Mouse (Mus musculus): ENCODE results near the gene Nin. TPM values are rescaled to one million over a fixed set of nuclear protein-coding genes. Genes with fewer than 3 reads are reported as not detected.

The Nin gene
- polyA plus RNA-seq, 1 experiment from 2014 or later = 15.7 TPM

DNA sequence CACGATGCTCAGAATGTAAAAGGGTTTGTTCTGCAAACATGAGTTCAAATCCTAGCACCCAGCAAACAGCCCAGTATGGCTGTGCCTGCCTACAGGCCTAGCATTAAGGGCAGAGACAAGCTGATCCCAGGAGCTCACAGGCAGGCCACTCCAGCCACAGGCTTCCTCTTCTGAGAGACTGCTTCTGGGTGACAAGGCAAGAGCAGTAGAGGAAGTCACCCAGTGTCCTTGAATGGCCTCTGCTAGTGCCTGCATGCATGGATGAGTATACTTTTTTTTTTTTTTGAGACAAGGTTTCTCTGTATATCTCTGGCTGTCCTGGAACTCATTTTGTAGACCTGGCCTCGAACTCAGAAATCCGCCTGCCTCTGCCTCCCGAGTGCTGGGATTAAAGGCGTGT lies 27.0 kb upstream of the Nin start:
- 89% methylated on average over 5 of the region's 5 CpGs for WGBS
- peaks cover 2% of the 10 kb centered on the region; the same call in 1 of the 2 replicates for H3K4me1 ChIP-seq
- no peak overlapping the region for H3K27ac ChIP-seq
- H3K4me3 ChIP-seq = no peak overlapping the region
- ATAC-seq (ENCODE audit: low FRiP score) = no peak
- H3K36me3 ChIP-seq = no peaks in the 10 kb centered on the region
- no peak overlapping the region for H3K9ac ChIP-seq
- H3K27me3 ChIP-seq = no peaks in the 10 kb centered on the region
- H3K9me3 ChIP-seq (replicated peaks) = no peaks in the 10 kb centered on the region
- no peak overlapping the region for H3K4me2 ChIP-seq (replicated peaks)

DNA sequence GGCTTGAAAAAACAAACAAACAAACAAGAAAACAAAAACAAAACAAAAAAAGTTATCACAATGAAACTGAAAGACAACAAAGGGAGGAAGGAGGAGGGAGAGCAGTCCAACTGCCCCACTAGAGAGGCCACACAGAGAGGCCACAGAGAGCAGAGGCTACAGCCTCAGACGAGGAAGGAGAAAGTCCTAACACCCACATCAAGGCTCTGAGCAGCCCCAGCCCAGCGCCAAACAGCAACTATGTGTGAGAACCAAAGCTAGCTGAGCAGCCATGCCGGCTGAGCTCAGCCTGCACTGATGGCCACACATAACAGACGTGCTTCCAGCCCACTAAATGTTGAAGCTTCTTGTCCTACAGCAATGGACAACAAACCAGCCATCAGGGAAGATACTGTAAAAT lies 26.4 kb upstream of the Nin start:
- no peak for ATAC-seq (ENCODE audit: low FRiP score)
- Histone ChIP-seq H3K4me1 (peaks cover 2% of the 10 kb centered on the region; the same call in 1 of the 2 replicates), H3K4me2 (replicated peaks) (no peak overlapping the region), H3K9ac (no peak overlapping the region), H3K27ac (no peak overlapping the region), H3K9me3 (replicated peaks) (no peaks in the 10 kb centered on the region), H3K4me3 (no peak overlapping the region), H3K36me3 (no peaks in the 10 kb centered on the region), H3K27me3 (no peaks in the 10 kb centered on the region)
- WGBS = 79% methylated on average over 4 of the region's 4 CpGs

DNA sequence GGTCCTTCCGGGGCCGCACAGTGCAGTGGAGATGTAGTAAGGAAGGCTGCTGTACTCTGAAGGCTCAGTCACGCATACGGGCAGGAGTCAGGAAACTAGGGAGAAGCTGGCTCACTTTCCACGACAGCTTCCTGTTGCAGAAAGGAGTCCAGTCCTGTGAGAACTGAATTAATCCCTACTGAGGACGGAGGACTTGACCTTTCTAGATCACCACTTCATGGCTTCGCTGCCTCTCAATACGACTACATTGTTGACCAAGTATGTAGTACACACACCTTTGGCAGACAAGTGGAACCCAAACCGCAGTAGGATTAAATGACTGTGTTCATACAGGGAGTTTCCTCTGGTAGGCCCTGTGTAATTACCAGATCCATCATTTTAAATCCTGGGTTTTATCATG lies 24.1 kb upstream of the Nin start:
- no peaks in the 10 kb centered on the region for H3K9me3 ChIP-seq (replicated peaks)
- no peak for ATAC-seq (ENCODE audit: low FRiP score)
- no peak overlapping the region for H3K4me3 ChIP-seq
- H3K9ac ChIP-seq = no peak overlapping the region
- H3K27me3 ChIP-seq = no peaks in the 10 kb centered on the region
- no peak overlapping the region for H3K27ac ChIP-seq
- WGBS = 83% methylated on average over 9 of the region's 9 CpGs
- no peaks in the 10 kb centered on the region for H3K36me3 ChIP-seq
- H3K4me1 ChIP-seq = peaks cover 2% of the 10 kb centered on the region; the same call in 1 of the 2 replicates
- H3K4me2 ChIP-seq (replicated peaks) = no peak overlapping the region

DNA sequence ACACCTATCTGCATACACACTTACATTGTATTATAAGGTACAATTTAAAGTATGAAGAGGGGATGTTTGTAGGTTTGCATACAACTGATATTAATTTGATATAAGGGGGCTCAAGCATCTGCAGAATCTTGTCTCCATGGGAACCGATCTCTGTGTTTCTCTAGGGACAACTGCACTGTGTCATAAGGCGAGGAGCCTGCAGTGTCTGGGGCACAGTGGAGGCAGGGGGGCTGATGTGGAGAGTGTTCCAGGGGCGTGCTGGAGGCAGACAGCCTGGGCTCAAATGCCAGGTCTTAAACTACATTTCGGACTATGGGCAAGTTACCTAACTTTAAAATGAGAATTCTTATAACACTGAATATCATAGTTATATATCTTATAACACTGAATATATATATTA lies 23.6 kb upstream of the Nin start:
- no peak for ATAC-seq (ENCODE audit: low FRiP score)

GRCm38 (mm10) chr12:70136185-70136756 lies 22.8 kb upstream of the Nin start:
- Histone ChIP-seq H3K27ac (no peak overlapping the region), H3K4me2 (replicated peaks) (no peak overlapping the region), H3K27me3 (no peaks in the 10 kb centered on the region), H3K9ac (no peak overlapping the region), H3K4me1 (peaks cover 2% of the 10 kb centered on the region), H3K36me3 (no peaks in the 10 kb centered on the region), H3K4me3 (no peak overlapping the region), H3K9me3 (replicated peaks) (no peaks in the 10 kb centered on the region)
- 80% methylated on average over 12 of the region's 12 CpGs for WGBS
- ATAC-seq (ENCODE audit: low FRiP score) = no peak

More for the DNA sequence above, 23.6 kb upstream of the Nin start:
- Histone ChIP-seq H3K4me3 (no peak overlapping the region), H3K9ac (no peak overlapping the region), H3K9me3 (replicated peaks) (no peaks in the 10 kb centered on the region), H3K4me1 (peaks cover 2% of the 10 kb centered on the region; the same call in 1 of the 2 replicates), H3K36me3 (no peaks in the 10 kb centered on the region), H3K4me2 (replicated peaks) (no peak overlapping the region), H3K27ac (no peak overlapping the region), H3K27me3 (no peaks in the 10 kb centered on the region)
- 72% methylated on average over 4 of the region's 4 CpGs for whole genome bisulfite sequencing

GRCm38 (mm10) chr12:70134627-70135235 lies 21.2 kb upstream of the Nin start:
- Histone ChIP-seq H3K4me3 (no peak overlapping the region), H3K27ac (no peak overlapping the region), H3K4me2 (replicated peaks) (no peak overlapping the region), H3K27me3 (no peaks in the 10 kb centered on the region), H3K4me1 (peaks cover 7% of the 10 kb centered on the region), H3K9me3 (replicated peaks) (no peaks in the 10 kb centered on the region), H3K9ac (no peak overlapping the region), H3K36me3 (no peaks in the 10 kb centered on the region)
- 86% methylated on average over 20 of the region's 20 CpGs for WGBS
- no peak for ATAC-seq (ENCODE audit: low FRiP score)

DNA sequence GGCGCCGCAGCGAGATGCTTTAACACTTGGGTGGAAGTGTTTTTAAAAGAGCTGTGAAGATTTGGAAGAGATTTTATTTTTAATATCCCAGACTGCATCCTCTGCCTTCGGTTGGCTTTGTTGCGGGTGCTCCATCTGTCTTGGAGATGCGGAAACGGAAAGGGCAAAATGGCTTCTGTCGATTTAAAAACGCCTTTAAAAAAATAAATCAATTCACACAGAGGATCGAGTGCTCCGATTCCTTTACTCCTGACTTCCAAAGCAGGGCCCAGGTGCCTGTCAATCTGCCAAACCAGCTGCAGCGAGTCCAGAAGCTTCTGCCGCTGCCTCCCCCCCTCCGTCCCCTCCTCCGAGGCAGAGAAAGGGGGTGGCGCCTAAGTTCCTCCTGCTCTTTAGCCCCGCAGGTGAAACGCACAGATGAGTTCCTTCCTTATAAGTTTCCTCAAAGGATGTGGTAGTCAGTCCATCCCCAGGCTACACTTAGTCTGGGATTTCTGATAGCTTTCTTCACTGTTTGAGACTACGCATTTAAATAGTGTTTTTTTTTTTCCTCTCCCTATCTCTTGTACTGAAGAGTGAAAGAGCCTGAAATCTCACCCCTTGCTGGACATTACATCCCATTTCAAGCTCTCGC lies 17.6 kb upstream of the Nin start:
- 42% methylated on average over 20 of the region's 20 CpGs for WGBS
- no peaks in the 10 kb centered on the region for H3K27me3 ChIP-seq
- no peak overlapping the region for H3K4me3 ChIP-seq
- H3K9me3 ChIP-seq (replicated peaks) = no peaks in the 10 kb centered on the region
- ATAC-seq (ENCODE audit: low FRiP score) = no peak
- no peak overlapping the region for H3K9ac ChIP-seq
- peak overlapping the region; percentile 38 for H3K4me2 ChIP-seq (replicated peaks)
- H3K4me1 ChIP-seq = peaks cover 5% of the 10 kb centered on the region; the same call in 1 of the 2 replicates
- peak overlapping the region; percentile 55; the same call in 1 of the 2 replicates for H3K27ac ChIP-seq
- no peaks in the 10 kb centered on the region for H3K36me3 ChIP-seq

DNA sequence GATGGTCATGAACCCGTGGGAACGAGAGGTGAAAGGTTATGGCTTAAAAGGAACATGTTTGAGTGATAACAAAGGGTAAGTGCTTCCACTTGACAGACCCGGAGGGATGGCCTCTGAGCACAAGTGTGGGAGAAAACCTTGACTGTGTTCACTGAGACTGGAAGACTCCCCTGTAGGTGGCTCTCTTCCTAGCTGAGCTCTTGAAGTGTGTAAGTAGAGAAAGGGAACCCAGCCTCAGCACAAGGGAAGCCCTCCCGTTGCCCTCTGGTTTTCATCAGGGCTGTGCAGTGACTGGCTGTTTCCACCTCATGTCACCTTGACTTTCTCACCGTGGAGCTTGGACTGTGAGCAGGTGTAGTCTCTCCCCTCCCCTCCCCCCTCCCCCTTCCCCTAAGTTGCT lies 15.6 kb upstream of the Nin start:
- H3K9me3 ChIP-seq (replicated peaks) = no peaks in the 10 kb centered on the region
- H3K9ac ChIP-seq = no peak overlapping the region
- WGBS = 56% methylated on average over 5 of the region's 5 CpGs
- H3K27ac ChIP-seq = no peak overlapping the region
- peaks cover 5% of the 10 kb centered on the region; the same call in 1 of the 2 replicates for H3K4me1 ChIP-seq
- H3K4me2 ChIP-seq (replicated peaks) = no peak overlapping the region
- no peaks in the 10 kb centered on the region for H3K36me3 ChIP-seq
- no peak for ATAC-seq (ENCODE audit: low FRiP score)
- no peaks in the 10 kb centered on the region for H3K27me3 ChIP-seq
- H3K4me3 ChIP-seq = no peak overlapping the region

DNA sequence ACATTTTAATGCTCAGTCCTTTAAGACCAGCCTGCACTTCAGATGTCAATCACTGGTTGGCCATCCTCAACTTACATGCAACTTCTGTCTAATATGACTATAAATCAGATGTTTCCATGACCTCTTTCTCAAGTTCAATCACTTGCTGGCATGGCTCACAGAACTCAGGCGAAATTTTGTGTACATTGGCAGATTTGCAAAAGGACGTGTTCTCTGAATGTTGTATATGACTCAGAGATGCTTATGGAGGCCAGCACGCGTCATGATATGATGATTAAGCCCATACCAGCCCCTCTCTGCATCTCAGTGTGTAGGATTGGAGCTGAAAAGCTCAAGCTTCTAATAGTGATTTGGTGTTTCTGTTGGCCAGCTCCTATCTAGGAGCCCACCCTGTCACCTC lies 13.1 kb upstream of the Nin start:
- ATAC-seq (ENCODE audit: low FRiP score) = no peak
- Histone ChIP-seq H3K9me3 (replicated peaks) (no peaks in the 10 kb centered on the region), H3K27me3 (no peaks in the 10 kb centered on the region), H3K27ac (no peak overlapping the region), H3K4me3 (no peak overlapping the region), H3K4me2 (replicated peaks) (no peak overlapping the region), H3K4me1 (peaks cover 5% of the 10 kb centered on the region; the same call in 1 of the 2 replicates), H3K36me3 (no peaks in the 10 kb centered on the region), H3K9ac (no peak overlapping the region)
- 91% methylated on average over 4 of the region's 4 CpGs for WGBS

- WGBS = 72% methylated on average over 2 of the region's 2 CpGs
- no peak overlapping the region for H3K27ac ChIP-seq
- H3K9ac ChIP-seq = no peak overlapping the region
- H3K27me3 ChIP-seq = no peaks in the 10 kb centered on the region; the same call in 1 of the 2 replicates
- H3K4me1 ChIP-seq = no peaks in the 10 kb centered on the region
- no peak overlapping the region for H3K4me2 ChIP-seq (replicated peaks)
- ATAC-seq (ENCODE audit: low FRiP score) = no peak
- H3K9me3 ChIP-seq (replicated peaks) = no peaks in the 10 kb centered on the region
- no peaks in the 10 kb centered on the region for H3K36me3 ChIP-seq
- H3K4me3 ChIP-seq = no peak overlapping the region
Measured at GRCm38 (mm10) chr12:70119552-70119951, 6.0 kb upstream of the Nin start.

- Histone ChIP-seq H3K4me1 (no peaks in the 10 kb centered on the region), H3K9me3 (replicated peaks) (no peaks in the 10 kb centered on the region), H3K4me2 (replicated peaks) (no peak overlapping the region), H3K27me3 (no peaks in the 10 kb centered on the region; the same call in 1 of the 2 replicates), H3K27ac (no peak overlapping the region), H3K9ac (no peak overlapping the region), H3K4me3 (no peak overlapping the region), H3K36me3 (no peaks in the 10 kb centered on the region)
- ATAC-seq (ENCODE audit: low FRiP score) = no peak
- WGBS = 87% methylated on average over 10 of the region's 10 CpGs
Measured at GRCm38 (mm10) chr12:70118721-70119345, 5.3 kb upstream of the Nin start.

- Histone ChIP-seq H3K36me3 (no peaks in the 10 kb centered on the region), H3K9me3 (replicated peaks) (no peaks in the 10 kb centered on the region), H3K4me2 (replicated peaks) (no peak overlapping the region), H3K4me3 (no peak overlapping the region), H3K9ac (no peak overlapping the region), H3K27me3 (no peaks in the 10 kb centered on the region; the same call in 1 of the 2 replicates), H3K4me1 (0 out of 2 replicates have a peak, but pooled peaks cover 2% of the 10 kb centered on the region), H3K27ac (no peak overlapping the region)
- WGBS = 89% methylated on average over 10 of the region's 10 CpGs
- ATAC-seq (ENCODE audit: low FRiP score) = no peak
Measured at GRCm38 (mm10) chr12:70117146-70117545, 3.6 kb upstream of the Nin start.
